8 mouse cellular contexts compared by ENCODE assay signal in the genomic region with DNA sequence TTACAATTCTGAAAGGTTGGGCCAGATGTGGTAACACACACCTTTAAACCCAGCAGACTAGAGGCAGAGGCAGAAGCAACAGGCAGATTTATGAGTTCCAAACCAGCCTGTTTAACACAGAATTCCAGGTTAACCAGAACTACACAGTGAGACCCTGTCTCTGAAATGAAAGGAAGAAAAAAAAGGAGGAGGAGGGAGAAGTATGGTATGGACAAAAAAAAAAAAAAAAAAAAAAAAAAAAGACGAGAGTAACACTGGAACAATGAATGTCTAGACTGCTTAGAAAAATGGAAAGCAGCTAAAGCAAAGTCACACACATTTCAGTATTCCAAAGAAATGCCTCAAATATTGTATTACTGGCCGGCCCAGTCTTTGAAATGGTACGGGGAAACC. TPM values are rescaled to one million over a fixed set of nuclear protein-coding genes. Genes with fewer than 3 reads are reported as not detected.
DNase-seq lines count a peak whose midpoint lies in the region; ATAC-seq and TF ChIP-seq lines count a peak whose summit lies in the region.

No protein-coding gene starts in this region.

- H3K36me3 ChIP-seq in kidney, embryonic 15.5 days = no peaks in the 10 kb centered on the region
- no peaks in the 10 kb centered on the region for H3K36me3 ChIP-seq in hindbrain, embryonic 15.5 days
- no peaks in the 10 kb centered on the region for H3K36me3 ChIP-seq in midbrain, embryonic 16.5 days (ENCODE audit: control insufficient read depth, insufficient read depth, low read length)

- H3K4me3 ChIP-seq in kidney, embryonic 15.5 days (replicated peaks) = peak overlapping the region; percentile 94
- H3K4me3 ChIP-seq in bone marrow macrophage, adult 2 months (ENCODE audit: insufficient read depth, low read length) = peak overlapping the region; percentile 99
- peak overlapping the region; percentile 99 for H3K4me3 ChIP-seq in hindbrain, embryonic 15.5 days
- H3K4me3 ChIP-seq in midbrain, embryonic 16.5 days (ENCODE audit: low read depth, low read length) = peak overlapping the region; percentile 87

- H3K9ac ChIP-seq in kidney, embryonic 15.5 days = peak overlapping the region; percentile 79
- peak overlapping the region; percentile 75 for H3K9ac ChIP-seq in hindbrain, embryonic 15.5 days
- H3K9ac ChIP-seq in midbrain, embryonic 16.5 days (ENCODE audit: low read depth, low read length) = peak overlapping the region; percentile 75

- peak overlapping the region; percentile 80; the same call in 1 of the 2 replicates for H3K27ac ChIP-seq in kidney, embryonic 15.5 days
- H3K27ac ChIP-seq in bone marrow macrophage, adult 2 months (ENCODE audit: insufficient read depth, low read depth, low read length) = no peak overlapping the region
- H3K27ac ChIP-seq in hindbrain, embryonic 15.5 days (replicated peaks) = no peak overlapping the region
- H3K27ac ChIP-seq in midbrain, embryonic 16.5 days (ENCODE audit: low read length) = no peak overlapping the region

- ATAC-seq in kidney, embryonic 15.5 days (replicated peaks; ENCODE audit: low FRiP score) = no peak
- no peak for ATAC-seq in hindbrain, embryonic 15.5 days (ENCODE audit: low FRiP score, low read depth)
- no peak for ATAC-seq in midbrain, embryonic 16.5 days

- peak overlapping the region; percentile 77 for H3K4me2 ChIP-seq in kidney, embryonic 15.5 days
- H3K4me2 ChIP-seq in hindbrain, embryonic 15.5 days = peak overlapping the region; percentile 96
- H3K4me2 ChIP-seq in midbrain, embryonic 16.5 days (ENCODE audit: low read length) = peak overlapping the region; percentile 96

- no peak for TF ChIP-seq CTCF in bone marrow macrophage, adult 2 months (IDR thresholded peaks at IDR 0.05; ENCODE audit: low read depth, low read length)

- WGBS in kidney, embryonic 15.5 days = 2% methylated on average over 3 of the region's 3 CpGs
- 0% methylated on average over 2 of the region's 3 CpGs for WGBS in hindbrain, embryonic 15.5 days
- 0% methylated on average over 3 of the region's 3 CpGs for WGBS in midbrain, embryonic 16.5 days

- H3K9me3 ChIP-seq in kidney, embryonic 15.5 days (replicated peaks) = no peaks in the 10 kb centered on the region
- H3K9me3 ChIP-seq in hindbrain, embryonic 15.5 days = no peaks in the 10 kb centered on the region
- H3K9me3 ChIP-seq in midbrain, embryonic 16.5 days (replicated peaks; ENCODE audit: control insufficient read depth, low read length, poor library complexity, severe bottlenecking) = no peaks in the 10 kb centered on the region

- no peaks in the 10 kb centered on the region for H3K27me3 ChIP-seq in kidney, embryonic 15.5 days
- H3K27me3 ChIP-seq in hindbrain, embryonic 15.5 days = no peaks in the 10 kb centered on the region
- no peaks in the 10 kb centered on the region for H3K27me3 ChIP-seq in midbrain, embryonic 16.5 days (ENCODE audit: control insufficient read depth, insufficient read depth, low read depth, low read length)

- DNase-seq in kidney, postnatal 4 days = no peak
- DNase-seq in layer of hippocampus, adult 8-10 months (ENCODE audit: low spot score in 2 of 2) = no peak
- no peak for DNase-seq in adrenal gland, adult 18-20 months (ENCODE audit: low spot score in 2 of 2)
- DNase-seq in ovary, postnatal 14 days (ENCODE audit: low spot score) = no peak

- TF ChIP-seq POLR2A in bone marrow macrophage, adult 2 months (IDR thresholded peaks at IDR 0.05; ENCODE audit: borderline replicate concordance, low read depth, low read length) = no peak

- peaks cover 10% of the 10 kb centered on the region for H3K4me1 ChIP-seq in kidney, embryonic 15.5 days
- H3K4me1 ChIP-seq in bone marrow macrophage, adult 2 months (ENCODE audit: control insufficient read depth, insufficient read depth, low read length) = peaks cover 3% of the 10 kb centered on the region; the same call in 1 of the 2 replicates
- peaks cover 22% of the 10 kb centered on the region for H3K4me1 ChIP-seq in hindbrain, embryonic 15.5 days (replicated peaks)
- H3K4me1 ChIP-seq in midbrain, embryonic 16.5 days (ENCODE audit: control insufficient read depth, insufficient read depth, low read length) = peaks cover 14% of the 10 kb centered on the region

RNA-seq across cellular contexts. Expression of gene Ipo8, which starts 0.9 kb away (rescaled TPM):
- 26.7 and 27.2 TPM in 2 replicates for polyA plus RNA-seq in kidney, embryonic 15.5 days (2015; fragmentation: Nextera tagmentation; extraction: Ambion mirVana)
- 24.5 and 26.3 TPM in 2 replicates for polyA plus RNA-seq in bone marrow macrophage, adult 2 months (2012; ENCODE audit: insufficient read depth, insufficient read length, missing spikeins)
- 17.2 and 17.5 TPM in 2 replicates for polyA plus RNA-seq in hindbrain, embryonic 15.5 days (2015; fragmentation: Nextera tagmentation; extraction: Ambion mirVana)
- 16.2 and 16.7 TPM in 2 replicates for polyA plus RNA-seq in midbrain, embryonic 16.5 days (2015; fragmentation: Nextera tagmentation; extraction: Ambion mirVana)
- total RNA-seq in layer of hippocampus, adult 8-10 months (2022) = 10 to 100 TPM; 46.4 to 58.6 (median 52.1) TPM
- total RNA-seq in adrenal gland, adult 18-20 months (2021) = 10 to 100 TPM; 42.1 to 51.8 TPM
